Mouse (Mus musculus) bone marrow macrophage, adult 2 months (primary cell): ENCODE measurements around the gene Qpctl.

Experiments used
- CTCF ChIP-seq: IDR thresholded peaks from 2 replicates; pipeline ENCODE4 v1.5.1; 2012; ENCODE audit warnings: low read depth, mild to moderate bottlenecking, low read length, moderate library complexity
- POLR2A ChIP-seq: IDR thresholded peaks from 2 replicates; pipeline ENCODE4 v1.6.1; 2012; ENCODE audit warnings: mild to moderate bottlenecking, low read depth, low read length, borderline replicate concordance

GRCm38 (mm10) chr7:19175708-19176515, 26.8 kb upstream of the Qpctl start, which contains the start of gene Eml2:
- TF ChIP-seq CTCF (no peak), POLR2A (no peak)
